Mouse (Mus musculus) hindbrain, embryonic 16.5 days (tissue): Measurements from ENCODE around the gene Scel. TPM values are rescaled to one million over a fixed set of nuclear protein-coding genes. Genes with fewer than 3 reads are reported as not detected.

Experiments
- ATAC-seq: fragments of 200-750 bp; cut with Nextera tagmentation; 2 replicates; pipeline ENCODE4 v1.8.0; 2017; ENCODE audit warnings: moderate TSS enrichment, moderate library complexity
- H3K27ac ChIP-seq: fragments of 300-500 bp; sonication (generic); 2 replicates; pipeline ENCODE4 v1.5.1; 2014; ENCODE audit warnings: low read depth, mild to moderate bottlenecking, control low read depth, low read length, moderate library complexity
- H3K27me3 ChIP-seq: fragments of 300-500 bp; sonication (generic); replicated peaks from 2 replicates; pipeline ENCODE4 v1.6.1; 2014; ENCODE audit warnings: low read length; ENCODE audit not compliant: control insufficient read depth, insufficient read depth
- H3K36me3 ChIP-seq: fragments of 300-500 bp; sonication (generic); 2 replicates; pipeline ENCODE4 v1.6.1; 2014; ENCODE audit warnings: mild to moderate bottlenecking, low read length, moderate library complexity, mixed read lengths; ENCODE audit not compliant: control insufficient read depth, insufficient read depth
- H3K4me1 ChIP-seq: fragments of 300-500 bp; sonication (generic); 2 replicates; pipeline ENCODE4 v1.6.1; 2014; ENCODE audit warnings: low read depth, low read length; ENCODE audit not compliant: control insufficient read depth, insufficient read depth
- H3K4me2 ChIP-seq: fragments of 300-500 bp; sonication (generic); 2 replicates; pipeline ENCODE4 v1.6.1; 2014; ENCODE audit warnings: mild to moderate bottlenecking, low read length, control low read depth, moderate library complexity
- H3K4me3 ChIP-seq: fragments of 300-500 bp; sonication (generic); 2 replicates; pipeline ENCODE4 v1.5.1; 2014; ENCODE audit warnings: mild to moderate bottlenecking, low read length, control low read depth, moderate library complexity
- H3K9ac ChIP-seq: fragments of 300-500 bp; sonication (generic); 2 replicates; pipeline ENCODE4 v1.6.1; 2014; ENCODE audit warnings: low read depth, mild to moderate bottlenecking, control low read depth, low read length, moderate library complexity
- H3K9me3 ChIP-seq: fragments of 300-500 bp; sonication (generic); 2 replicates; pipeline ENCODE4 v1.6.1; 2014; ENCODE audit warnings: mild to moderate bottlenecking, low read length, moderate library complexity; ENCODE audit not compliant: control insufficient read depth
- WGBS: fragments of 180-500 bp; shearing (Covaris S2); extraction: QIAGEN DNeasy Blood & Tissue Kit; methylation state at CpG from one replicate; pipeline ENCODE4 v1.1.7; 2014; 5-methylcytosine and 5-hydroxymethylcytosine counted together
- polyA plus RNA-seq: library from polyadenylated mRNA; unstranded; fragments of >200 nt; fragmentation: Nextera tagmentation; extraction: Ambion mirVana; gene quantifications from 2 replicates; pipeline ENCODE4 v1.2.1, GENCODE M21; 2015

The Scel gene
- polyA plus RNA-seq, 1 experiment from 2014 or later: 0.14 TPM

DNA sequence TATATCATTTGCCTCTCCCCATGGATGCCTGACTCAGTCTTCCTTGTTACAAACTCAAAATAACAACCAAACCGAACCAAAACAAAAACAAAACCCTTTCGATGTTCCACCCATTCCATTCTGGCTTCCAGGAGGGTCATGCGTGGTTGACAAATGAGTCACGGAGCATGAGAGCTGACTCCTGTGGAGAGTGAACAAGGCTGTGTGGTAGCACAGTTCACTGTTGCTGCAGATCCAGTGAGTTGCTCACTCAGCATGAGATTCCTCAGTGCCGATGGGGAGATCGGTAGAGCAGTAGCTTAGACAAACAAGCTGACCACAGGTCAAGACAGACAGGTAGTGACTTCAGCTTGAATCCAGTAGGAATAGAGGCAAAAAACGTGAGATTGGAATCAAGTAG, 12.8 kb upstream of the Scel start:
- no peaks in the 10 kb centered on the region for H3K27me3 ChIP-seq
- ATAC-seq: no peak
- no peaks in the 10 kb centered on the region for H3K36me3 ChIP-seq
- H3K4me2 ChIP-seq: no peak overlapping the region
- no peaks in the 10 kb centered on the region for H3K4me1 ChIP-seq
- H3K9ac ChIP-seq: no peak overlapping the region
- H3K27ac ChIP-seq: no peak overlapping the region
- H3K9me3 ChIP-seq: no peaks in the 10 kb centered on the region
- WGBS: 30% methylated on average over 7 of the region's 7 CpGs
- H3K4me3 ChIP-seq: no peak overlapping the region

DNA sequence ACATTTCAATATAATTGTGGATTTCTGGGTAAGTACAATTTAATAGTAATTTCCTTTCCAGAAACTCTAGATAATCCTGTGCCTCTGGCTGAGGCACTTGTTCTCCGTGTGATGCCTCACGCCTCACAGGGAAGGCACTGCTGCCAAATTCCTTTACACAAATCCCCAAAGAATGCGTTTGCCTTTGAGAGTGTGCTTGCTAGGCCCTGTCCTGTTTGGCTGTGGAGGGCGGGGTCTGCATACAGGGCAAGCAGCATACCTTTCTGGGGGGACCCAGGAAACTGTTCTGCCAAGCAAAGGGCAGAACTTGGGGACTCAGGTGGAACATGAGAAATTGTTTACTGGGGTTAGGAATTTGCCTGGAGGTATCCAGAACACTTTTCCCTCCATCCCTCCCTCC, 12.2 kb upstream of the Scel start:
- Histone ChIP-seq H3K9ac (no peak overlapping the region), H3K27me3 (no peaks in the 10 kb centered on the region), H3K4me1 (no peaks in the 10 kb centered on the region), H3K9me3 (no peaks in the 10 kb centered on the region), H3K36me3 (no peaks in the 10 kb centered on the region), H3K4me3 (no peak overlapping the region), H3K27ac (no peak overlapping the region), H3K4me2 (no peak overlapping the region)
- no peak for ATAC-seq
- 27% methylated on average over 4 of the region's 4 CpGs for WGBS

GRCm38 (mm10) chr14:103504514-103504913, 8.6 kb upstream of the Scel start:
- 79% methylated on average over 7 of the region's 7 CpGs for WGBS
- Histone ChIP-seq H3K9me3 (no peaks in the 10 kb centered on the region), H3K36me3 (no peaks in the 10 kb centered on the region), H3K4me1 (no peaks in the 10 kb centered on the region), H3K4me3 (no peak overlapping the region), H3K27ac (no peak overlapping the region), H3K27me3 (no peaks in the 10 kb centered on the region), H3K4me2 (no peak overlapping the region), H3K9ac (no peak overlapping the region)
- no peak for ATAC-seq

DNA sequence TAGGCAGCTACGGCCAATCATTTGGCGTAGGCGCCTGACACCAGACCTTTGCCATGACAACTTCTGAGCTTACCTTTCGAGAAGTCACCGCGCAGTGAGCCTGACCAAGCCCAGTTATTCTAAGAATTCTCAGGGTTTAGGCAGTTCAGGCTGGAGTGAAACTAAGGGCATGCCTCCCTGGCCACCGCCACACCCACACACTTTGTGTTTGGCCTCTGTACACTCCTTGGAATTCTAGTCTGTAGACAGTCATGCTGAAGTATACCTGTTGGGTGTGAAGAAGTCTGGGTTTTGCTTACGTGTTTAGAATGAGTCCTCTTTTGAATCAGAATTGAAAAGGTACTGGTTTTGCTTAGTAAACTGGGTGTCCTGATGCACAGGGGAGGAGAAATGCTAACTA, 3.6 kb upstream of the Scel start:
- 94% methylated on average over 8 of the region's 8 CpGs for WGBS
- no peak for ATAC-seq

DNA sequence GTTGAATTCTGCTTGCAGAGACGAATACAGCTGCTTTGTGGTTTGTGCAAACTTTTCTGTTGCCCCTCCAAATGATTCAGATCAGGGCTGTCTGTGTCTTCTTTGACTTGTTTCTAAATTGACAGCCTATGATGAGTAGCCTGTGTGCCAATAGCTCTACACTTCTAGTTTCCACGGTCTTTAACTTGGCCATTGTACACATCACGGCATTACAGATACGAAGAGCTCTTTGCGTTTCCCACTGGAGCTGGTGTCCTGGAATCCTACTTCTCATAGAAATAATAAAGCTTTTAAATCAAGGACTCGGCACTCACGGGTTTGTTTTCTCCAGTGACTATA, 300 bp downstream of the Scel start:
- H3K4me3 ChIP-seq: no peak overlapping the region
- H3K27ac ChIP-seq: no peak overlapping the region
- ATAC-seq: no peak
- no peaks in the 10 kb centered on the region for H3K36me3 ChIP-seq
- 47% methylated on average over 7 of the region's 7 CpGs for WGBS
- peak overlapping the region; percentile 43 for H3K4me2 ChIP-seq
- no peaks in the 10 kb centered on the region for H3K27me3 ChIP-seq
- H3K4me1 ChIP-seq: peaks cover 2% of the 10 kb centered on the region
- no peak overlapping the region for H3K9ac ChIP-seq
- H3K9me3 ChIP-seq: no peaks in the 10 kb centered on the region

More for the DNA sequence above, 3.6 kb upstream of the Scel start:
- Histone ChIP-seq H3K9me3 (no peaks in the 10 kb centered on the region), H3K4me2 (no peak overlapping the region), H3K27ac (no peak overlapping the region), H3K9ac (no peak overlapping the region), H3K4me3 (no peak overlapping the region), H3K4me1 (peaks cover 2% of the 10 kb centered on the region), H3K27me3 (no peaks in the 10 kb centered on the region), H3K36me3 (no peaks in the 10 kb centered on the region)

GRCm38 (mm10) chr14:103515419-103515818, 2.3 kb downstream of the Scel start:
- H3K27ac ChIP-seq: no peak overlapping the region
- no peaks in the 10 kb centered on the region for H3K9me3 ChIP-seq
- ATAC-seq: no peak
- H3K27me3 ChIP-seq: no peaks in the 10 kb centered on the region
- no peak overlapping the region for H3K4me3 ChIP-seq
- H3K4me2 ChIP-seq: no peak overlapping the region
- H3K9ac ChIP-seq: no peak overlapping the region
- WGBS: 89% methylated on average over 8 of the region's 8 CpGs
- no peaks in the 10 kb centered on the region for H3K36me3 ChIP-seq
- peaks cover 2% of the 10 kb centered on the region for H3K4me1 ChIP-seq

DNA sequence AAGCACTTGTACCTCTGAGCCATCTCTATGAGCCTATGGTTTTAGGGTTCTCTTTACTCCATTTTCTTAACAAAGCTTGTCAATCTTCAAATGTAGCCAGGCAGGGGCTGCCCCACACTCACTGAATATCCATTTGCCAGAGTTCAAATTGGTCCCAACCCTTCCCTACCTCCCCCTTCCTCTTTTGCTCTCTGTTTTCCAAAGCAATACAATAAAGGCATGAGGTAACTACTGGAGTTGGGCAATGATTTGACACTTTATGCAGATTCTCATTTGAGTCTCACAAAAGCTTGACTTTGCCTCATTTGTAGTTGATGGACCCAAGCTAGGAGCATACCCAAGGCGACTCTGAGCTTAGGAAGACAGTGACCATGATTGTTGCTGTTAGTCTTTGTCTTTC, 13.1 kb downstream of the Scel start:
- Histone ChIP-seq H3K36me3 (no peaks in the 10 kb centered on the region), H3K27me3 (no peaks in the 10 kb centered on the region), H3K4me1 (peaks cover 4% of the 10 kb centered on the region; the same call in 1 of the 2 replicates), H3K9me3 (no peaks in the 10 kb centered on the region; the same call in 1 of the 2 replicates), H3K4me2 (no peak overlapping the region), H3K27ac (no peak overlapping the region), H3K9ac (no peak overlapping the region), H3K4me3 (no peak overlapping the region)
- 95% methylated on average over 1 of the region's 1 CpGs for WGBS
- no peak for ATAC-seq

GRCm38 (mm10) chr14:103529733-103530367, 16.7 kb downstream of the Scel start:
- peak; percentile 65 for ATAC-seq
- no peaks in the 10 kb centered on the region for H3K27me3 ChIP-seq
- no peaks in the 10 kb centered on the region; the same call in 1 of the 2 replicates for H3K9me3 ChIP-seq
- 18% methylated on average over 13 of the region's 13 CpGs for WGBS
- no peak overlapping the region for H3K9ac ChIP-seq
- H3K27ac ChIP-seq: no peak overlapping the region
- no peak overlapping the region for H3K4me3 ChIP-seq
- no peaks in the 10 kb centered on the region for H3K36me3 ChIP-seq
- H3K4me1 ChIP-seq: peaks cover 4% of the 10 kb centered on the region; the same call in 1 of the 2 replicates
- H3K4me2 ChIP-seq: peak overlapping the region; percentile 28

GRCm38 (mm10) chr14:103531722-103532341, 18.7 kb downstream of the Scel start:
- H3K27me3 ChIP-seq: no peaks in the 10 kb centered on the region
- WGBS: 94% methylated on average over 11 of the region's 11 CpGs
- no peak for ATAC-seq
- peaks cover 4% of the 10 kb centered on the region; the same call in 1 of the 2 replicates for H3K4me1 ChIP-seq
- no peaks in the 10 kb centered on the region for H3K36me3 ChIP-seq
- no peak overlapping the region for H3K9ac ChIP-seq
- no peak overlapping the region for H3K27ac ChIP-seq
- no peaks in the 10 kb centered on the region; the same call in 1 of the 2 replicates for H3K9me3 ChIP-seq
- H3K4me3 ChIP-seq: no peak overlapping the region
- H3K4me2 ChIP-seq: no peak overlapping the region
